In genomic region chr3:154646638-154647442, GRCm38 (mm10) we compare ENCODE assay signal across 9 mouse cellular contexts. TPM values are rescaled to one million over a fixed set of nuclear protein-coding genes. Genes with fewer than 3 reads are reported as not detected.
A peak's percentile ranks its signal among the peaks of the same experiment; 100 is the strongest.
DNase-seq lines count a peak whose midpoint lies in the region; ATAC-seq and TF ChIP-seq lines count a peak whose summit lies in the region.
"Had no signal": no experiment of that assay in that cellular context is flagged by ENCODE, and none has a peak within 500 bp of the region (broad histone marks: within the 10 kb centered on the region; RNA-seq: fewer than 3 reads in every experiment).

No protein-coding gene starts in this region.

- peak overlapping the region; percentile 26 for H3K4me3 ChIP-seq in lung, embryonic 14.5 days (ENCODE audit: low read depth, low read length)
- H3K4me3 ChIP-seq in forebrain, embryonic 13.5 days = peak overlapping the region; percentile 2; the same call in 1 of the 2 replicates
- H3K4me3 ChIP-seq in limb, embryonic 11.5 days (ENCODE audit: low read depth, low read length) = no peak overlapping the region

- H3K27me3 ChIP-seq in lung, embryonic 14.5 days (ENCODE audit: insufficient read depth, low read length) = no peaks in the 10 kb centered on the region
- no peaks in the 10 kb centered on the region for H3K27me3 ChIP-seq in forebrain, embryonic 13.5 days
- H3K27me3 ChIP-seq in limb, embryonic 11.5 days (ENCODE audit: control insufficient read depth, insufficient read depth, low read length) = peaks cover 3% of the 10 kb centered on the region; the same call in 1 of the 2 replicates

- H3K4me1 ChIP-seq in lung, embryonic 14.5 days (ENCODE audit: insufficient read depth) = no peaks in the 10 kb centered on the region
- peaks cover 11% of the 10 kb centered on the region; the same call in 1 of the 2 replicates for H3K4me1 ChIP-seq in forebrain, embryonic 13.5 days
- no peaks in the 10 kb centered on the region for H3K4me1 ChIP-seq in limb, embryonic 11.5 days (ENCODE audit: control insufficient read depth, insufficient read depth, low read length)

- peak overlapping the region; percentile 55 for H3K4me2 ChIP-seq in lung, embryonic 14.5 days
- peak overlapping the region; percentile 50 for H3K4me2 ChIP-seq in forebrain, embryonic 13.5 days
- no peak overlapping the region for H3K4me2 ChIP-seq in limb, embryonic 11.5 days (ENCODE audit: low read depth, severe bottlenecking)

- no peak overlapping the region for H3K27ac ChIP-seq in lung, embryonic 14.5 days (ENCODE audit: low read depth)
- no peak overlapping the region for H3K27ac ChIP-seq in forebrain, embryonic 13.5 days
- no peak overlapping the region for H3K27ac ChIP-seq in limb, embryonic 11.5 days (replicated peaks; ENCODE audit: low read depth, low read length)

- intact Hi-C loops in gastrocnemius, postnatal 14 days (cut with DNase I; ENCODE audit: low total_unique reads) = no loop called here

- peak; percentile 73 for ATAC-seq in lung, embryonic 14.5 days (ENCODE audit: insufficient read depth)
- ATAC-seq in forebrain, embryonic 13.5 days = peak; percentile 77
- 0 out of 2 replicates have a peak, but pooled peaks have one; percentile 3 for ATAC-seq in limb, embryonic 11.5 days (ENCODE audit: insufficient number of reproducible peaks, low FRiP score, low TSS enrichment, low read depth)

- no peak overlapping the region; the same call in 1 of the 2 replicates for H3K9ac ChIP-seq in lung, embryonic 14.5 days
- no peak overlapping the region for H3K9ac ChIP-seq in forebrain, embryonic 13.5 days
- no peak overlapping the region for H3K9ac ChIP-seq in limb, embryonic 11.5 days (ENCODE audit: low read length)

- WGBS in lung, embryonic 14.5 days = 41% methylated on average over 29 of the region's 29 CpGs
- WGBS in forebrain, embryonic 13.5 days = 52% methylated on average over 29 of the region's 29 CpGs
- WGBS in limb, embryonic 11.5 days = 53% methylated on average over 29 of the region's 29 CpGs

- peak; percentile 77 for DNase-seq in lung, embryonic 14.5 days
- no peak for DNase-seq in lung, postnatal 25 days (ENCODE audit: low spot score)
- DNase-seq in adipocyte (ENCODE audit: low spot score) = peak; percentile 66
- peak; percentile 43 for DNase-seq in limb, embryonic 11.5 days (ENCODE audit: low spot score)
- peak; percentile 38 for DNase-seq in naive thymus-derived CD4-positive, alpha-beta T cell, adult 2 months (ENCODE audit: low read depth)
- DNase-seq in gastrocnemius, postnatal 14 days = no peak
- DNase-seq in ovary, postnatal 10 days (ENCODE audit: low spot score) = no peak

- no peaks in the 10 kb centered on the region for H3K9me3 ChIP-seq in lung, embryonic 14.5 days (ENCODE audit: low read depth, low read length)
- H3K9me3 ChIP-seq in forebrain, embryonic 13.5 days (replicated peaks) = no peaks in the 10 kb centered on the region
- H3K9me3 ChIP-seq in limb, embryonic 11.5 days (ENCODE audit: control insufficient read depth, low read length) = no peaks in the 10 kb centered on the region

- peak; percentile 61 for TF ChIP-seq CTCF in lung, embryonic 14.5 days (IDR thresholded peaks at IDR 0.05; ENCODE audit: low read depth)

- H3K36me3 ChIP-seq in lung, embryonic 14.5 days (ENCODE audit: insufficient read depth) = no peaks in the 10 kb centered on the region
- H3K36me3 ChIP-seq in forebrain, embryonic 13.5 days (ENCODE audit: poor library complexity, severe bottlenecking) = no peaks in the 10 kb centered on the region
- H3K36me3 ChIP-seq in limb, embryonic 11.5 days (ENCODE audit: control insufficient read depth, insufficient read depth, low read length) = no peaks in the 10 kb centered on the region

RNA-seq across cellular contexts. Expression of gene Erich3, which starts 16.8 kb away (rescaled TPM):
- polyA plus RNA-seq in lung, embryonic 14.5 days (2014; fragmentation: Nextera tagmentation; extraction: Ambion mirVana) = not detected in 2 replicates
- polyA plus RNA-seq in forebrain, embryonic 13.5 days (2015; fragmentation: Nextera tagmentation; extraction: Ambion mirVana) = 0.70 and 0.79 TPM in 2 replicates
- polyA plus RNA-seq in limb, embryonic 11.5 days (2014; fragmentation: Nextera tagmentation; extraction: Ambion mirVana) = 0.08 and 0.23 TPM in 2 replicates
- under 1 TPM; 0.04 TPM for total RNA-seq in gastrocnemius, postnatal 14 days (2021)
- total RNA-seq: hematopoietic stem cell, adult 5-6 weeks had no signal

RNA-seq across cellular contexts. Expression of gene Tyw3, which starts 49.9 kb away (rescaled TPM):
- 15.9 and 17.9 TPM in 2 replicates for polyA plus RNA-seq in lung, embryonic 14.5 days (2014; fragmentation: Nextera tagmentation; extraction: Ambion mirVana)
- 13.3 and 14.1 TPM in 2 replicates for polyA plus RNA-seq in forebrain, embryonic 13.5 days (2015; fragmentation: Nextera tagmentation; extraction: Ambion mirVana)
- 20.0 and 22.4 TPM in 2 replicates for polyA plus RNA-seq in limb, embryonic 11.5 days (2014; fragmentation: Nextera tagmentation; extraction: Ambion mirVana)
- total RNA-seq in gastrocnemius, postnatal 14 days (2021) = 1 to 10 TPM; 1.4 to 2.5 TPM

RNA-seq across cellular contexts. Expression of gene Cryz, which starts 50.3 kb away (rescaled TPM):
- polyA plus RNA-seq in lung, embryonic 14.5 days (2014; fragmentation: Nextera tagmentation; extraction: Ambion mirVana) = 19.4 and 19.6 TPM in 2 replicates
- 11.5 and 14.3 TPM in 2 replicates for polyA plus RNA-seq in forebrain, embryonic 13.5 days (2015; fragmentation: Nextera tagmentation; extraction: Ambion mirVana)
- polyA plus RNA-seq in limb, embryonic 11.5 days (2014; fragmentation: Nextera tagmentation; extraction: Ambion mirVana) = 29.0 and 29.2 TPM in 2 replicates
- total RNA-seq in gastrocnemius, postnatal 14 days (2021) = 1 to 10 TPM; 7.0 to 7.6 TPM

Comparison
In these comparisons a context has a peak if more than half of its experiments do, and no peak if none do; other contexts are left out.
1. DNase-seq: peak in lung, embryonic 14.5 days (single experiment), adipocyte (single experiment), limb, embryonic 11.5 days (single experiment) and naive thymus-derived CD4-positive, alpha-beta T cell, adult 2 months (single experiment); none in lung, postnatal 25 days (single experiment), gastrocnemius, postnatal 14 days (single experiment) and ovary, postnatal 10 days (single experiment).
2. ATAC-seq: peak in every context shown above with its lines; median percentile 77 in forebrain, embryonic 13.5 days; 73 in lung, embryonic 14.5 days; 3 in limb, embryonic 11.5 days.